Mouse (Mus musculus): ENCODE measurements around the gene Sppl2b. TPM values are rescaled to one million over a fixed set of nuclear protein-coding genes. Genes with fewer than 3 reads are reported as not detected.

Sppl2b gene
- 10 to 100 TPM; 33.2 to 34.7 TPM for total RNA-seq (2023)

GRCm38 (mm10) chr10:80854913-80855748 is at the start of gene Sppl2b, which contains the start of gene Lsm7:
Gene Sppl2b, plus strand, starts transcription at chr10:80855275.
Gene Lsm7, minus strand, starts transcription at chr10:80855209.

GRCm38 (mm10) chr10:80813366-80813765 is 41.7 kb upstream of the Sppl2b start, which contains the start of gene Jsrp1:
Gene Jsrp1, minus strand, starts transcription at chr10:80813498.

GRCm38 (mm10) chr10:80826151-80827062 is 28.7 kb upstream of the Sppl2b start, which contains the start of gene Oaz1:
Gene Oaz1, plus strand, starts transcription at chr10:80826656.

GRCm38 (mm10) chr10:80843931-80844547 is 11.0 kb upstream of the Sppl2b start, which contains the start of gene Lingo3:
Gene Lingo3, minus strand, starts transcription at chr10:80844039.

GRCm38 (mm10) chr10:80871581-80871980 is 16.5 kb downstream of the Sppl2b start, which contains the start of gene Tmprss9:
Gene Tmprss9, plus strand, starts transcription at chr10:80871848.

GRCm38 (mm10) chr10:80900318-80901247 is 45.5 kb downstream of the Sppl2b start, which contains the start of gene Timm13:
Gene Timm13, minus strand, starts transcription at chr10:80900969.

GRCm38 (mm10) chr10:80917779-80918434 is 62.8 kb downstream of the Sppl2b start, which contains the start of gene Lmnb2:
Gene Lmnb2, minus strand, starts transcription at chr10:80918245.

Other genes starting within 250 kb of the Sppl2b start
- 10 to 100 TPM in 1 of 2 experiments, 1 to 10 TPM in 1; 9.1 to 10.4 TPM for gene Gm49322, start 249.3 kb upstream of the Sppl2b start, total RNA-seq (2023)
- gene Csnk1g2, start 232.4 kb upstream of the Sppl2b start, total RNA-seq (2023), result 100 to 1,000 TPM; 203 to 222 TPM
- 10 to 100 TPM; 32.1 to 40.9 TPM for gene Btbd2, start 198.2 kb upstream of the Sppl2b start, total RNA-seq (2023)
- 100 to 1,000 TPM; 441 to 463 TPM for gene Mknk2, start 177.2 kb upstream of the Sppl2b start, total RNA-seq (2023)
- gene Mob3a, start 153.3 kb upstream of the Sppl2b start, total RNA-seq (2023), result 100 to 1,000 TPM; 123 to 146 TPM
- gene Izumo4, start 153.1 kb upstream of the Sppl2b start, total RNA-seq (2023), result 10 to 100 TPM; 45.0 to 50.1 TPM
- 100 to 1,000 TPM; 148 to 163 TPM for gene Ap3d1, start 113.0 kb upstream of the Sppl2b start, total RNA-seq (2023)
- gene Dot1l, start 100.1 kb upstream of the Sppl2b start, total RNA-seq (2023), result 10 to 100 TPM; 68.5 to 68.9 TPM
- gene Sf3a2, start 57.1 kb upstream of the Sppl2b start, total RNA-seq (2023), result 10 to 100 TPM; 69.1 to 83.5 TPM
- gene Plekhj1, start 56.6 kb upstream of the Sppl2b start, total RNA-seq (2023), result 100 to 1,000 TPM; 151 to 152 TPM
- gene Amh, start 50.0 kb upstream of the Sppl2b start, total RNA-seq (2023), result 1 to 10 TPM; 1.2 to 2.7 TPM
- not detected for gene Jsrp1, start 41.8 kb upstream of the Sppl2b start, total RNA-seq (2023)
- 100 to 1,000 TPM; 496 to 510 TPM for gene Oaz1, start 28.6 kb upstream of the Sppl2b start, total RNA-seq (2023)
- not detected for gene Lingo3, start 11.2 kb upstream of the Sppl2b start, total RNA-seq (2023)
- gene Lsm7, start 66 bp upstream of the Sppl2b start, total RNA-seq (2023), result 10 to 100 TPM; 31.9 to 37.1 TPM
- not detected for gene Tmprss9, start 16.6 kb downstream of the Sppl2b start, total RNA-seq (2023)
- gene Timm13, start 45.7 kb downstream of the Sppl2b start, total RNA-seq (2023), result 10 to 100 TPM; 57.8 to 77.8 TPM
- gene Lmnb2, start 63.0 kb downstream of the Sppl2b start, total RNA-seq (2023), result 10 to 100 TPM; 14.6 to 16.0 TPM
- gene Gadd45b, start 74.8 kb downstream of the Sppl2b start, total RNA-seq (2023), result 10 to 100 TPM; 32.5 to 39.0 TPM
- under 1 TPM; 0.21 to 0.41 TPM for gene Gng7, start 159.7 kb downstream of the Sppl2b start, total RNA-seq (2023)
- gene Diras1, start 170.4 kb downstream of the Sppl2b start, total RNA-seq (2023), result not detected
- 10 to 100 TPM; 15.6 to 18.9 TPM for gene Slc39a3, start 182.2 kb downstream of the Sppl2b start, total RNA-seq (2023)
- gene Sgta, start 204.9 kb downstream of the Sppl2b start, total RNA-seq (2023), result 10 to 100 TPM; 57.0 to 65.1 TPM
- gene Thop1, start 214.8 kb downstream of the Sppl2b start, total RNA-seq (2023), result 10 to 100 TPM; 11.9 to 15.9 TPM
- not detected for gene Creb3l3, start 243.6 kb downstream of the Sppl2b start, total RNA-seq (2023)